Mouse (Mus musculus) thymus, adult 2 months (tissue): ENCODE data around the gene Mapk13.

Source experiments
- CTCF ChIP-seq: fragments of 200-500 bp; IDR thresholded peaks from 2 replicates; pipeline ENCODE4 v1.5.1; 2012; ENCODE audit warnings: mild to moderate bottlenecking, control low read depth, low read length, moderate library complexity, borderline replicate concordance; ENCODE audit not compliant: control insufficient read depth, poor library complexity, insufficient read depth; ENCODE audit errors: extremely low read depth
- POLR2A ChIP-seq: fragments of 200-500 bp; IDR thresholded peaks from 2 replicates; pipeline ENCODE4 v1.6.1; 2012; ENCODE audit warnings: mild to moderate bottlenecking, low read length, control low read depth, moderate library complexity; ENCODE audit not compliant: control insufficient read depth, poor library complexity, insufficient read depth; ENCODE audit errors: extremely low read depth

GRCm38 (mm10) chr17:28799291-28800160, 30.4 kb downstream of the Mapk13 start:
- no peak for TF ChIP-seq CTCF
- no peak for TF ChIP-seq POLR2A
